Mouse (Mus musculus) liver, embryonic 14.5 days (tissue): ENCODE data around the gene Itgb7. TPM values are rescaled to one million over a fixed set of nuclear protein-coding genes. Genes with fewer than 3 reads are reported as not detected.

Source experiments
- ATAC-seq: fragments of 200-750 bp; cut with Nextera tagmentation; 2 replicates; pipeline ENCODE4 v1.8.0; 2017; ENCODE audit warnings: moderate number of reproducible peaks, mild to moderate bottlenecking, moderate library complexity; ENCODE audit not compliant: insufficient read depth
- DNase-seq, 3 experiments: peaks; one replicate each; pipeline ENCODE4 v3.0.0-alpha.2; 2012 to 2013; ENCODE audit warnings: low read depth in 3 of 3, low spot score in 3 of 3
- H3K27ac ChIP-seq: fragments of 300-500 bp; sonication (generic); 2 replicates; pipeline ENCODE4 v1.5.1; 2014; ENCODE audit warnings: moderate library complexity, mild to moderate bottlenecking, control low read depth, inconsistent platforms
- H3K27me3 ChIP-seq: fragments of 300-500 bp; sonication (generic); 2 replicates; pipeline ENCODE4 v1.6.1; 2014; ENCODE audit warnings: mild to moderate bottlenecking, low read length, moderate library complexity; ENCODE audit not compliant: control insufficient read depth, insufficient read depth
- H3K36me3 ChIP-seq: fragments of 300-500 bp; sonication (generic); replicated peaks from 2 replicates; pipeline ENCODE4 v1.6.1; 2014; ENCODE audit warnings: low read depth; ENCODE audit not compliant: control insufficient read depth, insufficient read depth
- H3K4me1 ChIP-seq, 2 experiments: fragments of 200-500 bp in 1 of 2; fragments of 300-500 bp in 1 of 2; sonication (generic) in 1 of 2; replicated peaks; 2 replicates each; pipeline ENCODE4 v1.6.1; 2012 to 2014; ENCODE audit warnings: antibody characterized with exemption in 1 of 2, inconsistent platforms in 1 of 2, low read length in 1 of 2; ENCODE audit not compliant: control insufficient read depth in 2 of 2, insufficient read depth in 2 of 2
- H3K4me2 ChIP-seq: fragments of 300-500 bp; sonication (generic); 2 replicates; pipeline ENCODE4 v1.6.1; 2014; ENCODE audit warnings: low read depth, mild to moderate bottlenecking, control low read depth, moderate library complexity
- H3K4me3 ChIP-seq, 2 experiments: fragments of 200-500 bp in 1 of 2; fragments of 300-500 bp in 1 of 2; sonication (generic) in 1 of 2; 2 replicates each; pipeline ENCODE4 v1.5.1; 2012 to 2014; ENCODE audit warnings: low read depth in 2 of 2, low read length in 2 of 2, mild to moderate bottlenecking in 2 of 2, control low read depth in 1 of 2, inconsistent platforms in 1 of 2, moderate library complexity in 1 of 2; ENCODE audit not compliant: insufficient read depth in 1 of 2
- H3K9ac ChIP-seq: fragments of 300-500 bp; sonication (generic); replicated peaks from 2 replicates; pipeline ENCODE4 v1.6.1; 2014; ENCODE audit warnings: mild to moderate bottlenecking, control low read depth, moderate library complexity
- H3K9me3 ChIP-seq: fragments of 300-500 bp; sonication (generic); 2 replicates; pipeline ENCODE4 v1.6.1; 2016; ENCODE audit warnings: low read length, mixed read lengths; ENCODE audit not compliant: control insufficient read depth
- CTCF ChIP-seq: IDR thresholded peaks from 2 replicates; pipeline ENCODE4 v1.5.1; 2016; ENCODE audit warnings: antibody characterized with exemption, low read depth, control low read depth
- EP300 ChIP-seq: IDR thresholded peaks from 2 replicates; pipeline ENCODE4 v1.6.1; 2016; ENCODE audit warnings: antibody characterized with exemption, low read depth
- WGBS: fragments of 180-500 bp; shearing (Covaris S2); extraction: QIAGEN DNeasy Blood & Tissue Kit; methylation state at CpG from one replicate; pipeline ENCODE4 v1.1.7; 2014; ENCODE audit not compliant: insufficient replicate concordance; 5-methylcytosine and 5-hydroxymethylcytosine counted together
- polyA plus RNA-seq, 2 experiments: library from polyadenylated mRNA; depleted of rRNA in 1 of 2; stranded (reverse) in 1 of 2; unstranded in 1 of 2; fragments of >200 nt; fragmentation: Nextera tagmentation in 1 of 2; extraction: Ambion mirVana in 1 of 2; gene quantifications; 2 replicates each; pipeline versions ENCODE4 v1.2.1 to v1.2.3; 2012 to 2014

Gene Itgb7
- polyA plus RNA-seq, 2 experiments: 2.7 to 5.6 TPM

DNA sequence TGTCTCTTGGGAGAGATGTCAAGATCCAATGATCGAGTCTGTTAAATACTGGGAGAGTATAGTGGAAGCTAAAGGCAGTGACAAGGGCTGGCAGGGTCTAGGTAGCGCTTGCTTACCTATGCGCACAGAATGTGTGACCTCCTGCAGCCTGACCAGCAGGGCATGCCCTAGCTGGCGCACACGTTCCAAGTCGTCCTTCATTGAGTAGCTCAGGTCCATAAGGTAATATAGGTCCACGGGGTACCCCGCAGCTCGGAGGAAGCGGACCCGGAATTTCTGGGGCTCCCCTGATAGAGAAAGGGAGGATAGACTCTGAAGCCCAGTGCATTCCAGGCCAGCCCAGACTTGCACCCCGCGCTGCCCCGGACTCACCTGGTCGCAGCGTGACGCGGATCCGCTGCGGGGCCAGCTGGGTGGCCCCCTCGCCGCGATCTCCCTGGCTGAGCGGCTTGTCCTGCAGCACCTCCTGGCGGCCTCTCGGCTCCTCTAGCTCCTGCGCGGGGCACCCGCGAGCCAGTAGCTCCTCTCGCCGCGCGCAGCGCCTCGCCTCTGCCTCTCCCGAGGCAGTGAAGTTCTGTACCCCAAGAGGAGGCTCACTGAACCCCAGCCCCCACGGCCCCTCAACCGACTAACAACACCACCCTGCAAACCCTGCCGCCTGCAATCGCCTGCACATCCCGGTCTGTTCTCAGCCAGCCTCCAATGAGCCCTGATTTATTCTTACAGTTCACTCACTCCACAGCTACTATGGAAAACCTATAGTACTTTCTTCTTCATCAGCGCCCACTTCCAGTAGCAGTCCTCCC is 7.4 kb downstream of the Itgb7 start:
- DNase-seq (peak in 1 of 3 experiments; percentile 36), ATAC-seq (peak; percentile 72)
- H3K9me3 ChIP-seq: no peaks in the 10 kb centered on the region
- peak overlapping the region; percentile 39 to 42 for H3K4me3 ChIP-seq
- H3K9ac ChIP-seq: peak overlapping the region; percentile 37; the same call in 1 of the 2 replicates
- no peak overlapping the region for H3K27ac ChIP-seq
- H3K36me3 ChIP-seq: no peaks in the 10 kb centered on the region
- TF ChIP-seq EP300 (no peak), CTCF (peak; percentile 85)
- 3% methylated on average over 43 of the region's 43 CpGs for WGBS
- peaks cover 3% of the 10 kb centered on the region for H3K27me3 ChIP-seq
- H3K4me2 ChIP-seq: peak overlapping the region; percentile 82
- peaks cover 3 to 11% of the 10 kb centered on the region in 2 experiments for H3K4me1 ChIP-seq

DNA sequence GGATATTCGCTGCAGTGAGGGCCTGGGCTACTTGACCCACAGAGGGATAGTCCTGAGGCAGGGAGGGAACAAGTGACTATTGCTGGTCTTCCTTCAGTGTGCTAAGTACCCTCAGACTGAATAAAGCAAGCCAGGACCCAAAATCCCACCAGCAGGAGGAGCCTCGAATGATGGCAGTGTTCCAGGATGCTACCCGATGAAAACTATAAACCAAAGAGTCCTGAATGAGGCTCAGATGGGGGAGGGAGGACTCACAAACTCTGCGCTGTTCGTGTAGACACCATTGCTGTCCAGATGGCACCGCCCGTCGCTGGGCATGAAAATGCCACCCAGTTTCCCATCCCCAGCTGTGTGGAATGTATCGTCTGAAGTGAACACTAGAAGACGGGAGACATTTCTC is 9.4 kb downstream of the Itgb7 start:
- Histone ChIP-seq H3K9me3 (no peaks in the 10 kb centered on the region), H3K36me3 (no peaks in the 10 kb centered on the region), H3K27ac (no peak overlapping the region), H3K4me3 (no peak overlapping the region), H3K27me3 (peaks cover 3% of the 10 kb centered on the region), H3K4me2 (no peak overlapping the region), H3K9ac (no peak overlapping the region), H3K4me1 (peaks cover 3 to 11% of the 10 kb centered on the region in 2 experiments)
- ATAC-seq: no peak
- no peak for DNase-seq
- TF ChIP-seq CTCF (no peak), EP300 (no peak)
- 58% methylated on average over 10 of the region's 10 CpGs for WGBS

DNA sequence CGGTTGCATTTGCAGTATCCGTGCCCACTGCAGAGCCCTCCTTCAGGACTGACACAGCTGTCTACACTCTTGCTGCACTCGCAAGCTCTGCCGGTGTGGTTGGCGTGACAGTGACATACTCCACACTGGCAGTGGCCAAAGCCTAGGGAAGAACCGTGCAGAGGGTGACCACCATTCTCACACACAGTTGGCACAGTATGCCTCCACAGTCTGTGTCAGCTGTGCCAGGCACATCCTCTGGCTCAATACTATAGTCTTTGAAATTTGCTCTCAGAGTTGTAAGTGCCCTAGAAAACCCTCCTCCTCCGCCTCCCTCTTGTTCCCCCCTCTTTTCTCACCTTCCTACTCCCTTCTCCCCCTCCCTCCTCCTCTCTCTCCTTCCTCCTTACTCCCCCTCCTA is 14.4 kb downstream of the Itgb7 start:
- Histone ChIP-seq H3K9ac (no peak overlapping the region), H3K4me2 (no peak overlapping the region), H3K27me3 (no peaks in the 10 kb centered on the region; the same call in 1 of the 2 replicates), H3K9me3 (no peaks in the 10 kb centered on the region), H3K27ac (no peak overlapping the region), H3K4me1 (no peaks in the 10 kb centered on the region), H3K4me3 (no peak overlapping the region), H3K36me3 (peaks cover 10% of the 10 kb centered on the region; the same call in 1 of the 2 replicates)
- DNase-seq: no peak
- ATAC-seq: no peak
- TF ChIP-seq EP300 (no peak), CTCF (no peak)
- 80% methylated on average over 7 of the region's 7 CpGs for WGBS

DNA sequence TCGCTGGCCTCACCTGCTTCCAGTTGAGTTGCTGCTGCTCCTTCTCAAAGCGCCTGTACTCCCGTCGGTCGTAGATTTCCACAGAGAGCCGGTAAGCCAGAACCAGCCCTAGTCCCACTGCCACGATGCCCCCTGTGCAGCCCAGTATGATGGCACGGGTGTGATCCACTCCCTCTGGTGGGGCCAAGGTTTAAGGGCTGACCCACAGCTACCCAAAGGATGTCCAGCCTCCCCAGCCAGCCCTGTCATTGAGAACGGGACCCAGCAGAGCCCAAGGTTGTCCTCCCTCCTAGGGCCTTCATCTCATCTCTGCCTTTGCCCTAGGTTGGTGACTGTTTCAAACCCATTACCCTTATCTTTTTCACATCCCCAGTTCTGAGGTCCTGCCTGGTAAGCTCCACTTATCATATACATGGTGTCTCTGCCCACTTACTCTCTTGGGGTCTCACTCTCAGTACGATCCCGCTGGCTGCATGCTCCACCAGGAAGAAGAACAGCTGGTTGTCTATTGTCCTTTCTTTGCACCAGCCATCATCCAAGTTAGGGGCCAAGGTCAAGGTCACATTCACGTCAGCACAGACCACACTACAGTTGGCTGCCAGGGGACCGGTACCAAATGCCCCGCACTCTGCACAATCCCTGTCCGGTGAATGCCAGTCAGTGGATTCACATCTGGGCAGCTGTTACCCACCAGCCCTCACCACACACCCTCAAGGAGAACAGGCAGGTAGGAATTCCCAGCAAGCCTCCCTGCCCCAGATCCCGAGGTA is 15.1 kb downstream of the Itgb7 start:
- H3K9me3 ChIP-seq: no peaks in the 10 kb centered on the region
- no peak for DNase-seq
- H3K4me1 ChIP-seq: no peaks in the 10 kb centered on the region
- 82% methylated on average over 16 of the region's 16 CpGs for WGBS
- no peak overlapping the region for H3K4me2 ChIP-seq
- no peaks in the 10 kb centered on the region for H3K27me3 ChIP-seq
- H3K9ac ChIP-seq: no peak overlapping the region
- no peak overlapping the region for H3K4me3 ChIP-seq
- no peak for ATAC-seq
- no peak for TF ChIP-seq EP300
- no peak for TF ChIP-seq CTCF
- H3K36me3 ChIP-seq: peaks cover 14% of the 10 kb centered on the region
- no peak overlapping the region for H3K27ac ChIP-seq

DNA sequence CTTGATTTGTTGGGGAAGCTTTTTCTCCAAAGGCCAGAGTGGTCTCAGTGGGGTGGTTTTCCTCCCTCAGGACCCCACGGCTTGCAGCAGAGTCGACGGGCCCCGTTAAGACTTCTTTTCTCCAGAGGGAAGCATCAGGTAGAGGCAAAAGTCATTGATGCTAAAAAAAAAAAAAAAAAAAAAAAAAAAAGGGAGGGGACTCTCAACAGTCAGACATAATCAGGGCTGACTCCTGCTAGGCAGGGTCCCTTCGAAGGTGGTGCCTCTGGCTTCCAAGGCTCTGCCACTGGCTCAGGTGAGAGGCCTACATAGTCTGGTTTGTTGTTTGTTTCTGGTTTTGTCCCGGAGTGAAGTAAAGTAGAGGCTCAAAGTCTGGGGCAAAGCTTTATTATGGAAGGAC is 16.1 kb downstream of the Itgb7 start:
- WGBS: 63% methylated on average over 6 of the region's 6 CpGs
- DNase-seq (no peak), ATAC-seq (no peak)
- TF ChIP-seq EP300 (no peak), CTCF (no peak)
- H3K27me3 ChIP-seq: no peaks in the 10 kb centered on the region
- peaks cover 18% of the 10 kb centered on the region for H3K36me3 ChIP-seq
- no peaks in the 10 kb centered on the region for H3K4me1 ChIP-seq
- no peaks in the 10 kb centered on the region for H3K9me3 ChIP-seq
- H3K27ac ChIP-seq: no peak overlapping the region
- no peak overlapping the region for H3K4me2 ChIP-seq
- no peak overlapping the region for H3K9ac ChIP-seq
- no peak overlapping the region for H3K4me3 ChIP-seq
